Mouse (Mus musculus) spleen, postnatal 36 days (tissue): ENCODE data around the gene Def6.
"Not testable (repeated sequence)": the region's sequence is repeated elsewhere in the genome, so short reads cannot be mapped to it uniquely, and the experiment has no call there.

ENCODE experiments used
- DNase-seq, 2 experiments: peaks; one replicate each; pipeline ENCODE4 v3.0.0; 2022; ENCODE audit warnings: low spot score in 2 of 2, mixed read lengths in 1 of 2

Def6 gene

DNA sequence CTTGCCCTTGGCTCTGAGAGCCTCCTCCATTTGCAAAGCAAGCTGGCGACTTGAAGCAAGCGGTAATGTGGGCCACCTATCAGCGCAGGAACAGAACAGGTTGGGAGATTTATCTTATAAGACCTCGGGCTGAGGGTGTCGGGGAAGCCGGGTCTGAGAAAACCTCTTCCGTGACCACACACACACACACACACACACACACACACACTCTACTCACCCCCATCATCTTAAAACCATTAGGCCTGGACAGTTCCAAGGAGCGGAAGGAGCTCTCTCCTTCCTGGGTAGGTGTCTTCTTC, 685 bp downstream of the Def6 start:
- no peak for DNase-seq

DNA sequence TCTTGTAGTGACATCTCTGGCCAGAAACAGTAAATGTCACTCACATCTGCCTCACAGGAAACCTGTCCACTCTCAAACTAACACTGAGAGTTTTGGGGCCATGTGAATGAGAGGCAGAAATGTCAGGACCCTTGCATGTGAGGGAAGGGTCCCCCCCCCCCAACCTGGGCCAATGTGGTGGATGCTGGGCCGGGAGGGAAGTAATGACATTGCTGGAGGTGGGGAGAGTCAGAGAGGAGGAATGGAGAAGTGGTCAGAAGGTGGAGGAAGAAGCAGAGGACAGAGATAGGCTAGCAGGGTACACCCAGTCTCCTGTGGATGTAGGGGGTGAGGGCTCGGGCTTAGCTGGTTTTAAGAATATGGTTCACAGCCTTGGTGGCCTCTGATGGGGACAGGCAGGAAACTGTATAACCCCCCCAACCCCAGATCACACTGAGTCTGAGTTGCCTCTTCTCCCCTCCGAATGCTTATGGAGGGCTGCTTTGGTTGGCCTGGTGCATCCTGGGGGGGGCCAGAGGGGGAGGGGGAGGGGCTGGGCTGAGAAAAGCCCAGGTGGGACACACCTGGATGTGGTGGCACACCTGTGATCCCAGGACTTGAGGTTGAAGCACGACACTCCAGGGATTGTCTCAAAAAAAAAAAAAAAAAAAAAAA, 2.0 kb downstream of the Def6 start:
- DNase-seq: peak; percentile 34 to 44

DNA sequence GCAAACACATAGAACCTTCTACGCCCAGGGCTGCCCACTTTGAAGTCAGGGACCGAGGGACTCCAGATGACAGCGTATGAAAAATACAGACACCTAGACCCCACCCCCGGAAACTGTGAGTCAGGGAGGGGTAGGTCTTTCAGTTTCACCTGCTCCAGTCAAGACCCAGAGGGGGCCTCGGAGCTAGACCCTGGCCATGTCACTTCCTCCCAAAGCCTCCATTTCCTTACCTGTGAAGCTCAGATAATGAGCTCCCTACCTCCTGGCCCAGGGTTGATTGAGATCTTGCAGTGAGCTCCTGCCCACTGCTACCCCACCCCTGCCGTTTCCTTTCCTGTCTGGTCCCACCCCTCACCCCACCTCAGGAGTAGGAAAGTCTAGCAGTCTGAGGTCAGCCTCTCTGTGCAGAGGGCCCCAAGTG, 4.4 kb downstream of the Def6 start:
- DNase-seq: peak; percentile 83 to 84

DNA sequence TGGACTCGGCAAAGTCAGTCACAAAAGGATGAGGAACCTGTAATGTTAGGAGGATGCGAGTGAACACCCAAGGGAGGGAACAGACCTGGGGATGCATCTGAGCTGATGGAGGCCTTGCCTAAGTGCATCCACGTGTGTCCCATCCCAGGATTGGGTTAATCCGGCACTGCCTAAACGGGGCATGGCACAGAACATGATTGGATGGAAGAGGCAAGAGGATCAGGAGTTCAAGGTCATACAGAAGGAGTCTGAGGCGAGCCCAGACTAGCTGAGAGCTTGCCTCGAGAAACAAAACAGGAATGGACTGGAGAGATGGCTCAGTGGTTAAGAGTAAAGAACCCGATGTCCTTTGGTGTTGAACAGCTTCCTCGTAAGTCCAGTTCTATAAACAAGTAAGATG, 4.8 kb downstream of the Def6 start:
- DNase-seq: no peak

DNA sequence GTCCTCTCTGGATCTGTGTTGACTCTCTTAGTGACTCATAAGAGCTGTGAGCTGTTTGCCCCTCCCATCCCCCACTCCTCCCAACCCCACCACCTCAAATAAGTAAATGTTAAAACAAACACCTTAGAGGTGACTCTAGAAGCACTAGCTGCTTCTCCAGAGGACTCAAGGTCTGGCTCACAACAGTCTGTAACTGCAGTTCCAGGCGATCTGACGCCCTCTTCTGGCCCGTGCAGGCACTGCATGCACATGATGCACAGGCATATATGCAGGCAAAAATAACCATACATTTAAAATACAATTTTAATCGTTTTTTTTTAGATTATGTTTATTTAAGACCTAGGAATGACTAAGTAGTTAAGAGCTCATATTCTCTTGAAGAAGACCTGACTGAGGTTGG, 5.7 kb downstream of the Def6 start:
- DNase-seq: no peak

DNA sequence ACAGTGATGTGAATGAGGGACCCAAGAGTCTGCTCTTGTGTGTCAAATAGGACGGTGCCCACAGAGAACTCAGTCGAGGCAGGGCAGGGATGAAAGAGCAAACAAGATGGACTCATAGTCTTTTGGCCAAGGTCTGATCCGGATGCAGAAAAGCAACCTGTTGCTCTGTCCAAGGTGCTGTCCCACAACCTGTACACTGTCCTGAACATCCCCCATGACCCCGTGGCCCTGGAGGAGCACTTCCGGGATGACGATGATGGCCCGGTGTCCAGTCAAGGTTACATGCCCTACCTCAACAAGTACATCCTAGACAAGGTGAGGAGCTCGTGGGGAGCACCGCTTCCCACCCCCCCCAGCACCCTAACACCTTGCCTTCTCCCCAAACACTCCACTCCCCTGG, 9.2 kb downstream of the Def6 start:
- DNase-seq: no peak

DNA sequence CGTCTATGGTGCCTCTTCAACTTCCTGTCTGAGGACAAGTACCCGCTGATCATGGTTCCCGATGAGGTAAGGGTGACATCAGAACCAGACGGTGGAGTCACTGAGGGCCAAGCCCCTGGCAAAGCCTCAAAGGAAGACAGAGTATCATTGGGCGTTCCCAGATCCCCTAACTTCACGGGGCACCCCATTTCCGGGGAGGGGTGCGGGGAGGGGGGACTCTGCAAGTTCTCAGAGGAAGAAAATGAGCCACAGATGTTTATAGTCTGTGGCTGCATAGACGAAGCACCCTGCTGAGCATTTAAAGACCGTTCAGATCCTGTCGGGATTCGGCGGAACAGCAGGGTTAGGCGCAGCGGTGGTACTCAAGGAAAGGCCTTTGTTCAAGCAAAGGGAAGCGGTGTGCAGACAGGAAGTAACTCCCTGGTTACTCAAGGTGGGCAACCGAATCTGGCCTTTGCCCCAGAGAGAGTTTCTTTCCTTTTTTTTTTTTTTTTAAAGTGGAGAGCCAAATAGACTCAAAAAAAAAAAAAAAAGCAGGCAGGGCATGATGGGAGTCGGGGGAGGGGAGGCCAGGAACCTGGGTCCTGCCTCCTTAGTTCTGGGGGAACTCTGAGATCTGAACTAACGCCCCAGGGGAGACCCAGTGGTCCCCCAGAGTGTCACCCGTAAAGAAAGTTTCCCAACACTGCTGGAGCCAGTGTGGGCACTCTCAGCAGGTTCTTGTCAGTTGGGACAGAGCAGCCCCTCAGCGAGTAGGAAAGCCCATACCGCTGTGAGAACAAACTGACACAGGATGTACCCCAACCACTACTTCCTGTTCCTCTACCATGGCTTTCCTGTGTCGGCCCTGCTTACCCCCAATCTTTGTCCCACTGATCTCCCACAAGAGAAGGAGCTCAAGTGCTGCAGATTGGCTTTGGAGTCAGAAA, 10.4 kb downstream of the Def6 start:
- peak; percentile 70 to 75 for DNase-seq

DNA sequence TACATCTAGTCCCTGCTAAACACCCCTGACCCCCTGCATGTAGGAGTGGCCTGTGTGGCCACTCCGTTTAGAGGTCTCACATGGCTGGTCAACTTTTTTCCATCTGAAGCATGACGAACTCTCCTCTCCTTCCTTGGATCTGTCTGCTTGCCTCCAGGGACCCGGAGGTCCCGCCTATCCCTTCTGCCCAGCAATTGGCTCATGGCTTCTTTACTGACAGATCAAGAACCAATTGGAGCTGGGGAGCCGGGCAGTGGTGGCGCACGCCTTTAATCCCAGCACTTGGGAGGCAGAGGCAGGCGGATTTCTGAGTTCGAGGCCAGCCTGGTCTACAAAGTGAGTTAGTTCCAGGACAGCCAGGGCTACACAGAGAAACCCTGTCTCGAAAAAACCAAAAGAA, 14.9 kb downstream of the Def6 start:
- not testable (repeated sequence) for DNase-seq

DNA sequence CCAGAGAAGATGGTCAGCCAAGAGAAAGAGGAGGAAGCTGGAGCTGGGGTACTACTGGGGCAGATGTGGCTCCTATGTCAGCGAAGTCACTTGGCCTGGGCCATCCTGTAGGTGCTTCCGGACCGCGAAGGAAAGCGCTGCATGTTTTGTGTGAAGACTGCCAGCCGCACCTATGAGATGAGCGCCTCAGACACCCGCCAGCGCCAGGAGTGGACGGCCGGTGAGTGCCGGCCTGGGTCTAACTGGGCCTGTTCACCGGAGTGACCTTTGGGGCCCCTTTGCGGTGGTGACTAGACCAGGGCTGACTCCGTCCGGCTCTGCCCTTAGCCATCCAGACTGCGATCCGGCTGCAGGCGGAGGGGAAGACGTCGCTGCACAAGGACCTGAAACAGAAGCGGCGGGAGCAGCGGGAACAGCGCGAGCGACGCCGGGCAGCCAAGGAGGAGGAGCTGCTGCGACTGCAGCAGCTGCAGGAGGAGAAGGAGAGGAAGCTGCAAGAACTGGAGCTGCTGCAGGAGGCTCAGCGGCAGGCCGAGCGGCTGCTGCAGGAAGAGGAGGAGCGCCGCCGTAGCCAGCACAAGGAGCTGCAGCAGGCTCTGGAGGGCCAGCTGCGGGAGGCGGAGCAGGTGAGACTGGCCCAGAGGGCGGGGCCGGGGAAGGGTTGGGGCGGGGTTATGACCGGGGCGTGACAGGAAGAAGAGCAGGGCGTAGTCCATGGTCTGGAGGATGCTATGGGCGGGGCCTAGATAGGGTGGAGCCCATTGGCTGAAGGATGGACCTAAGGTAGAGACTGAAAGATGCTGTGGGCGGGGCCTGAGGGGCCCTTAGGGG, 16.2 kb downstream of the Def6 start:
- DNase-seq: peak; percentile 95

DNA sequence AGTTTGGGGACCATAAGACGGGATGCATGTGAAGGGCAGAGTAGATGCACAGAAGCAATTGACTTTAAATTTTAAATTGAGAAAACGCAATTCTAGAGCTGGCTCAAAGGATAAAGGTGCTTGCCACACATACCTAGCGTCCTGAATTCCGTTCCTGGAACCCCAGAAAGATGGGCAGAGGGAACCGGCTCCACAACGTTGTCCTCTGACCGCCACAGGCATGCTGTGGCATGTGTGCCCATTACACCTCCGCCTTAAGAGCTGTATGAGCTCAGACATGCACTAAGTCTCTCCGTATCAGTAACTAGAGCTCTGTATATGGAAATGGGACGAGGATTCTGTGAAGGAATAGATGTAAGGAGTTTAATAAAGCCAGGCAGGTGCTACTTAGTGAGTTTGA, 17.0 kb downstream of the Def6 start:
- no peak for DNase-seq

DNA sequence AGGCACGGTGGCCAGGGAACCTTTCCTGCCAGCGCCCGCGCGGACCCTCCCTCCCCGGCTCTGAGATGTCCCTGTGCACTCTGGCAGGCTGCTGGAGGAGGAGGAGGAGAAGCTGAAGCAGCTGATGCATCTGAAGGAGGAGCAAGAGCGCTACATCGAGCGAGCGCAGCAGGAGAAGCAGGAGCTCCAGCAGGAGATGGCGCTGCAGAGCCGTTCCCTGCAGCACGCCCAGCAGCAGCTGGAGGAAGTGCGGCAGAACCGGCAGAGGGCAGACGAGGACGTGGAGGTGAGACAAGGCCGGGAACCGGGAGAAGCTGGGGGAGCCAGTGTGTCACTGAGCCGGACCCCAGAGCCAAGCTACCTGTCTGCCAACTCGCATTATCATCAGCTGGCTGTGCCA, 18.4 kb downstream of the Def6 start:
- DNase-seq: peak; percentile 82 to 85

DNA sequence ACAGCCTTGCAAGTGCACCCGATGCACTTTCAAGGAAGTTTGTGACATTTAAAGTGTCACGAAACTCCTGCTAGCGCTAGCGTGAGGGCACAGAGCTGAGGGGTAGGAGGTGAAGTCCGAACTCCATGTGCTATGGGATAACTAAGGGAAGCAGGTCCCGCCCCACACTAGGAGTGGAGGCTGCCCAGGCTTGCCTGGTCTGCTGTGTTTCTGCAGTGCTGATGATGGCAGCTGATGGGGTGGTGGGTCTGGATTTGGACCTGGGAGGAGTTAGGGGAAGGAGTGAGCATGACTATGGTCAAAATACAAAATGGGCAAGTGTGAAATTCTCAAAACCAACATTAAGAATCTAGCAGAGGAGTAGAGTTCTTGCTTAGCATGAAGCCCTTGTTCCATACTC, 22.9 kb downstream of the Def6 start:
- DNase-seq: no peak

DNA sequence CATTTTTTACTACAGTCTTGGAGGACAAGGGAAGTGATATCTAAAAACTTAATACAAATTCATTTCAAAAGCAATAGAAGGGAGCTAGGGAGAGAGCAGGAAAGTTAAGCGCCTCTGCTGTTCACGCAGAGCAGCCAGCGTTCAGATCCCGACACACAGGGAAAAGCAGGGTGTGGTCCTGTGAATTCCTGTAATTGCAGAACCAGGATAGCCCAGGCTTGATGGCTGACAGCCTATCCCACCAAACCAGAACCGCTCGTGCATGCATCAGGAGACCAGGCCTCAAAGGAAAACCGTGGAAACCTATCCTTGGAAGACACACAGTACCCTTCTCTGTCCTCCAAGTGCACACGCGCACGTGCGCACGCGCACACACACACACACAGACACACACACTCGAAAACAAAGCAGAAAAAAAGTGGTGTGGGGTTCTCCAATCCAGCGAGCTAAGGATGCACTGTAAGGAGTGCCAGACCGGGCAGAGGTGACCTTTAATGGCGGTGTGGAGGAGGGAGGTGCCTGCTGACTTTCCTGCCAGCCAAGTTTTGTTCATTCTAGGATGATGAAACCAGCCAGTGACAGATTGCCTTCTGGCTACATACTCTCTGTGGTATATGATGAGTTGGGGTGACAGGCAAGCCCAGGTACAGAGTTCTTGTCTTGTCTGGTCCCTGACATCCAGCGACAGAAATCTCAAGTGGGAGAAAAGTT, 23.6 kb downstream of the Def6 start:
- no peak for DNase-seq

DNA sequence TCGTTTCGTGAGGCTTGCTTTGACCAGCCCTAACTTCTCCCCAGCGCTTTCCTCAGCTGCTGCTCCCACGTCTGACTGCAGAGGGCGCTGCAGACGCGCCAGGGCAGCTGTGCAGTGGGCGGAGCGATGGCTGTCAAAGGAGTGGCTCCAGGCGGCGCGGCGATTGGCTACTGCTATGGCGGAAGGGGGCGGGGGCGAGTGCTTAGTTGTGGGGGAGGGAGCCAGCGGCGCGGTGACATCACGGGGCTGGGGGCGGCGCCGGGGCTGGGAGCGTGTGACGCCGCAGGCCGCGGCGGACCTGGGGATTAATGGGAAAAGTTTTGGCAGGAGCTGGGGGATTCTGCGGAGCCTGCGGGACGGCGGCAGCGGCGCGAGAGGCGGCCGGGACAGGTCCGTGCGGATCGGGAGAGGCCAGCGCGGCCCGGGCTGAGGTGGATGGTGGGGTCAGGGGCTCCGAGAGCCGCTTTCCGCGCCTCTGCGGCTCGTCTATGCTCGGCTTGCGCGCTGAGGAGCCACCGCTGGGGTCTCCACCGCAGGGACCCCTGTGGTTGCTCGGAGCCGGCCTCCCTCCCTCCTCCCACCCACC, 25.0 kb downstream of the Def6 start, which contains the start of gene Ppard:
Ppard (plus strand) TSS at position 226 of the 586 bp plus-strand sequence.
- DNase-seq: peak; percentile 97

DNA sequence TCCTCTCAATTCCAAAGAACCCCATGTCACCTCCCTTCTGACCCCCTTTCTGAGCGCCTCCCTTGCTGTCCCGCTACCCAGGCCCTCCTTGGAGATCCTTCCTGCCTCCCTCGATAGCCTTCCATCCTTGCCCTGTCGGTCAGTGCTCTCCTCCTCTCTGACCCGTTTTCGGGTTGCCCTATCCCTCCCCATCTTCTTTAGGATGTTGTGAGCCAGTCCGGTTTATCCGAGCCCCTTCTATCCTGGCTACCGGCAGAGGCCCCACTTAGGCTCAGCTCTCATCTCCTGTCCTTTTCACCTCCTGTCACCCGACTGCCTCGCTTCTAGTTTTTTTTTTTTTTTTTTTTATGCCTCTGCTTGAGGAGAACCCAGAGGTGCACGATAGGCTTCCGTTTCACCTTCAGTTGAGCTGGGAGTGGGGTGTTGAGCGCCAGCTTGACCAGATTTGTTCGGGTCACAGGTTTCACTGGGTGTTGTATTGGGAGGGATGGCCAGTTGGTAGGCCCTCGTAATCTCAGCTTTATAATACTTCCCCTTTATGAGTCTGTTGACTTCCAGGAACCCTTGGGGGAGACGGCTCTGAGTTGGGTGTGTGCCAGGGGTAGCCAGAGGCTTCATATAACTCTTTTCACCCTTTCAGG, 25.6 kb downstream of the Def6 start:
- DNase-seq: peak; percentile 40 to 54

DNA sequence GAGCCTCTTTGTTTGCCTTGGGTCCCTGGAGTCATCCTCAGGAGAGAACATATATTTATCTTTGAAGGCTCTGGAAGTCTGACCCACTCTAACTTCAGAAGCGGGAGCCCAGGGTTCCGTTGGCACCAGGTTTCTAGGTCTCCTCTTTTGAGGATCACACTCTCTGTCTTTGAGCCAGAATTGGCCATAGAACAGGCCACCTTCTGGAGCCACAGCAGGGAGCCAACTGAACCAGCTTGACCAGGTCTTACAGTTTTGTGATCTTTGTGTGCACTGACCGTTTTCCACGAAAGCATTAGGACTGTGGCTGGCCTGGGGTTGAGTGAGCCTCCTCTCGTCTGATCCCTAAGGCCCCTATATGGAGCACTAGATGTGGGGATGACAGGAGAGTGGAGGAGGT, 27.1 kb downstream of the Def6 start:
- DNase-seq: no peak

DNA sequence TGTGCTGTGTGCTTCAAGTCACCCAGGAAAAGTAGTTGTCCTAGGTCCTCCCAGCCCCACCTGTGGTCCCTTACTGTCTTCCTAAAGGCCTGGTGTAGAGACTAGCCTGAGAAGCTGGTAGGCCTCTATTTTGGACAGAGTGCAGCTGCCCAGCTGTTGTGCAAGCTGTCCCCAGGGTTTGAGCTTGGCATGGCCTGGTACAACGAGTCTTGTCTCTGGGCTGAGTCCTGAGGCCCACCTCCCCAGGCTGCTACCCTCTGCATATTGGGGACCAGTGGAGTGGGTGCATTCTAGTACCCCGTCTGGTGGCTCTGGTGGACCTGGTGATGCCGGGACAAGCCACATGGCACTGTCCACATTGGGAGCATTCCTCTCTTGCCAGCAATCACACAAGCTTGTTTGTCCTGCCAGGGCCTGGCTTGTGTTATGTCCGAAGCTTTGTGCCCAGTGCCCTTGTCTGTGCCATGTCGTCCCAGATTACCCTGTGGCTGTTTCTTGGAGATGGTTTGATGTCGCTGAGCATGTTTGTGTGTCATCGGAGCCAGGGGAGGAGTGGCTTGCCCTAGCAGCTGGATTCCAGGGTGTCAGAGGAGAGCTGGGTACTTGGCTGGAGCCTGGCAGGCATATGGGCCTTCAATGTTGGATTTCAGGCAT, 28.5 kb downstream of the Def6 start:
- no peak for DNase-seq

DNA sequence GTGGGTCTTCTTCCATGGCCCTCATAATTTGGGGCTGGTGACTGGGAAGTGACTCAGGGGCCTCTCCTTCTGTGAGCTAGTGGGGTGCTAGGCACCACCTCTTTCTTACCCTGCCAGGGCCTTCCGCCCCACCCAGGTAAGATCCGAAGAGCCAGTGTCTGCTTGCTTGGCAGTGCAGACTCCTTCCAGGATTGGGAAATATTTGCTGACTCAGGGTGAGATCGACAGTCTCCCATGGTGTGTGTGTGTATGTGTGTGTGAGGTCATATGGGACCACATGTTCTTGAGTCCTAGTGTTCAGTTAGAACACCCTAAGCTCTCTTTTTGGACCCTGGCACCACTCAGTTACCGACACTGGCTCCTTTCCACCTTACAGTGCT, 29.0 kb downstream of the Def6 start:
- no peak for DNase-seq

DNA sequence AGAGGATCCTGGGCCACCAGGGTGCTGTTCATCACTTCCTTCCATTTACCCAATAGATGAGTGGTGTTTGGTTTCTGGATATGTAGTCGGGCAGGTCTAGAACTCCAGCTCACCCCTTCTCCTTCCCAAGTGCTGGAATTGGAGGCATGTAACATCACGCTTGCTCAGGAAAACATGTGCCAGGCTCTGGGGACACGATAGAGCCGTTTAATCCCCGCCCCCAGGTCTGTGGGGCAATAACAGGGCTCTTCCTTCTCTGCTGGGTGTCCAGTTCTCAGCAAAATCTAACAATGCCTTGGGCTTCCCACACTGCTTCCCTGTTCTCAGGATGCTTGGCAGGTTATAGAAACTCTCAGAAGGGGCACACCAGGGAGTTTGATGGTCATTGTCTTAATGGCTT, 29.8 kb downstream of the Def6 start:
- DNase-seq: no peak

DNA sequence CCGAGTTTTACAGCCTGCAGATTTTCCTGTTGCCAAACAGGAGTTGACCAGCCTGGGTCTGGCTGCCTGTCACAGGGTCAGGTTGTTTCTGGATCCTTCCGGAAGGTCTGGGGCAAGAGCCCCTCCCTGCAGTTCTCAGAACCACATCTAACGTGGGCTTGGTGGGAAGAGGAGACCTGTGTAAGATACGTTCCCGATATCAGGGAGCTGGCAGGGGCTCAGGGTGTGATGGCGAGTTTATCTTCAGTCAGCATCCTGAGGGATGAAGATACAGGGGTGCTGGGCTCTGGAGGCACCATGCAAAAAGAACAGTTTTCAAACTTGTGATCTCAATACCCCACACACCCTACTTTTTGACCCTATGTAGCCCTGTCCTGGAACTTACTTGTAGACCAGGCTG, 30.3 kb downstream of the Def6 start:
- no peak for DNase-seq
